Mouse (Mus musculus): Measurements from ENCODE around the gene Cttnbp2.

DNA sequence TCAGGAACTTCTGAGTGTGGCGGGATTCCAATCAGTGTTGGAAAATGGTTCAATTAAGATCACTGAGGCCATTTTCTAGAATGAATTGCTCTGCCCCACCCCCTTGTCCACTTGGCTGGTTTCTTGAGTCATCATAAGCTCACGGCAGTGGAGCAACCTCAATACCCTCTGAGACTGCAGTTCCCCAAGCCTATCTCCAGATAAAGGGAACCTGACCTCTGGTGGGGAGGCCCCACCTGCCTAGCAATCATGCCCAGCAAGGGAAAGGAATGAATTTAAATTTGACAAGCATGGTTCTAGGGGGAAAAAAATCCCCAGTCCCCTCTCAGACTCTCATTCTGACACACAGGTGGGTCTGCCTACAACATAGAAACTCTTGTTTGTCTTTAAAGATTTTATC is 93.1 kb downstream of the Cttnbp2 start:
- TF ChIP-seq MAFK (IDR thresholded peaks at IDR 0.05; ENCODE audit: insufficient read depth, low read depth, low read length) (no peak), CHD2 (IDR thresholded peaks at IDR 0.05; ENCODE audit: low read depth, low read length) (no peak), ZNF384 (IDR thresholded peaks at IDR 0.05; ENCODE audit: low read depth, low read length) (no peak), HCFC1 (IDR thresholded peaks at IDR 0.05; ENCODE audit: borderline replicate concordance, insufficient read depth, low read length) (no peak), ZC3H11A (IDR thresholded peaks at IDR 0.05; ENCODE audit: borderline replicate concordance, low read depth, low read length) (no peak)
